19 mouse cellular contexts compared by ENCODE assay signal in the genomic region with DNA sequence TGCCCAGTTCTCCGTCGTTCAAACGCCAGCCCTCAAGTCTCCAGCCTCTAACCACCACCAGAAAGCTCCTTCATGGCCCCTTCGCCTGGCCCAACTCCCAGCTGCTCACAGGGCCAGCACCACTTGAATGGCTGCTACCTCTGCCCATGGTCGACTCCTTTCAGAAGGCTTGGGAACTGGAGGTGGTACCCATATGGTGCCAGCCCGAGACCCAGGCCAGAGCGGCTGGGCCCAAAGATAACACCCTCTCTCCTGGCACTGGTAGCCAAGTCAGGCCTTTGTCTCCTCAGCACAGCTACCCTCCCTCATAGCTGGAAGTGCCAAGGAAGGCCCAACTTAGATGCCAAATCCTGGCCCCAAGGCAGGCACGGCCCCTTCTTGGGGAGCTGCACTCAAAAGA.
DNase-seq lines count a peak whose midpoint lies in the region; ATAC-seq lines count a peak whose summit lies in the region.
"Had no signal": no experiment of that assay in that cellular context is flagged by ENCODE, and none has a peak within 500 bp of the region (broad histone marks: within the 10 kb centered on the region; RNA-seq: fewer than 3 reads in every experiment).

No protein-coding gene starts in this region.

- no peak overlapping the region for H3K27ac ChIP-seq in heart, embryonic 12.5 days (ENCODE audit: poor library complexity, severe bottlenecking)
- no peak overlapping the region for H3K27ac ChIP-seq in midbrain, embryonic 15.5 days
- no peak overlapping the region for H3K27ac ChIP-seq in midbrain, embryonic 11.5 days (ENCODE audit: low read depth, low read length)
- no peak overlapping the region for H3K27ac ChIP-seq in hindbrain, embryonic 16.5 days (ENCODE audit: low read depth, low read length)
- H3K27ac ChIP-seq: intestine, embryonic 15.5 days; limb, embryonic 15.5 days; liver, embryonic 15.5 days; macrophage; midbrain, embryonic 12.5 days had no signal

- no peak overlapping the region for H3K4me3 ChIP-seq in heart, embryonic 12.5 days
- no peak overlapping the region for H3K4me3 ChIP-seq in midbrain, embryonic 15.5 days
- H3K4me3 ChIP-seq in midbrain, embryonic 11.5 days (ENCODE audit: low read depth, low read length): no peak overlapping the region
- no peak overlapping the region for H3K4me3 ChIP-seq in hindbrain, embryonic 16.5 days (ENCODE audit: low read length)
- H3K4me3 ChIP-seq: intestine, embryonic 15.5 days; limb, embryonic 15.5 days; liver, embryonic 15.5 days; midbrain, embryonic 12.5 days had no signal

- DNase-seq in heart, adult 11 months: peak; percentile 81
- no peak for DNase-seq in midbrain, embryonic 11.5 days (ENCODE audit: low spot score, missing footprints)
- peak; percentile 42 for DNase-seq in brain, embryonic 18.5 days (ENCODE audit: low read depth, low spot score)
- DNase-seq in gastrocnemius, postnatal 10 days: no peak
- DNase-seq: adrenal gland, postnatal 25 days; cerebellum, adult 8-10 months; heart, adult 18-20 months; heart, postnatal 36 days; kidney, adult 9 months; kidney, postnatal 36 days; thymus, postnatal 36 days had no signal

- WGBS in heart, embryonic 12.5 days: 84% methylated on average over 8 of the region's 8 CpGs
- 84% methylated on average over 8 of the region's 8 CpGs for WGBS in midbrain, embryonic 15.5 days
- 91% methylated on average over 8 of the region's 8 CpGs for WGBS in midbrain, embryonic 11.5 days
- 71% methylated on average over 8 of the region's 8 CpGs for WGBS in hindbrain, embryonic 16.5 days

- no peaks in the 10 kb centered on the region for H3K36me3 ChIP-seq in heart, embryonic 12.5 days
- no peaks in the 10 kb centered on the region for H3K36me3 ChIP-seq in midbrain, embryonic 15.5 days (replicated peaks)
- no peaks in the 10 kb centered on the region for H3K36me3 ChIP-seq in midbrain, embryonic 11.5 days (ENCODE audit: control insufficient read depth, insufficient read depth, low read length)
- H3K36me3 ChIP-seq in hindbrain, embryonic 16.5 days (ENCODE audit: control insufficient read depth, insufficient read depth, low read length): no peaks in the 10 kb centered on the region
- H3K36me3 ChIP-seq: intestine, embryonic 15.5 days; limb, embryonic 15.5 days; liver, embryonic 15.5 days; midbrain, embryonic 12.5 days had no signal

- H3K9ac ChIP-seq in heart, embryonic 12.5 days: no peak overlapping the region
- no peak overlapping the region for H3K9ac ChIP-seq in midbrain, embryonic 15.5 days
- no peak overlapping the region for H3K9ac ChIP-seq in midbrain, embryonic 11.5 days (ENCODE audit: low read length)
- H3K9ac ChIP-seq in hindbrain, embryonic 16.5 days (ENCODE audit: low read depth, low read length): no peak overlapping the region
- H3K9ac ChIP-seq: intestine, embryonic 15.5 days; limb, embryonic 15.5 days; liver, embryonic 15.5 days; midbrain, embryonic 12.5 days had no signal

- ATAC-seq in heart, embryonic 12.5 days (ENCODE audit: insufficient number of reproducible peaks, low FRiP score): no peak
- ATAC-seq in midbrain, embryonic 15.5 days (replicated peaks): peak; percentile 69
- no peak for ATAC-seq in midbrain, embryonic 11.5 days (ENCODE audit: low FRiP score)
- peak; percentile 85 for ATAC-seq in hindbrain, embryonic 16.5 days
- ATAC-seq: intestine, embryonic 15.5 days had no signal

- no peak overlapping the region for H3K4me2 ChIP-seq in heart, embryonic 12.5 days
- no peak overlapping the region for H3K4me2 ChIP-seq in midbrain, embryonic 15.5 days
- H3K4me2 ChIP-seq in midbrain, embryonic 11.5 days: no peak overlapping the region
- H3K4me2 ChIP-seq in hindbrain, embryonic 16.5 days (ENCODE audit: low read length): no peak overlapping the region
- H3K4me2 ChIP-seq: intestine, embryonic 15.5 days; limb, embryonic 15.5 days; liver, embryonic 15.5 days; midbrain, embryonic 12.5 days had no signal

- 0 out of 2 replicates have a peak, but pooled peaks cover 3% of the 10 kb centered on the region for H3K9me3 ChIP-seq in heart, embryonic 12.5 days (replicated peaks)
- no peaks in the 10 kb centered on the region for H3K9me3 ChIP-seq in midbrain, embryonic 15.5 days
- H3K9me3 ChIP-seq in midbrain, embryonic 11.5 days (ENCODE audit: control insufficient read depth, low read length): no peaks in the 10 kb centered on the region
- H3K9me3 ChIP-seq in hindbrain, embryonic 16.5 days (ENCODE audit: control insufficient read depth, low read length): no peaks in the 10 kb centered on the region
- H3K9me3 ChIP-seq: intestine, embryonic 15.5 days; limb, embryonic 15.5 days; liver, embryonic 15.5 days had no signal

- peaks cover 15% of the 10 kb centered on the region; the same call in 1 of the 2 replicates for H3K27me3 ChIP-seq in heart, embryonic 12.5 days (replicated peaks)
- H3K27me3 ChIP-seq in midbrain, embryonic 15.5 days (replicated peaks): no peaks in the 10 kb centered on the region
- no peaks in the 10 kb centered on the region for H3K27me3 ChIP-seq in midbrain, embryonic 11.5 days (ENCODE audit: control insufficient read depth, insufficient read depth, low read length)
- H3K27me3 ChIP-seq in hindbrain, embryonic 16.5 days (replicated peaks; ENCODE audit: control insufficient read depth, insufficient read depth, low read length): no peaks in the 10 kb centered on the region
- H3K27me3 ChIP-seq: intestine, embryonic 15.5 days; limb, embryonic 15.5 days; liver, embryonic 15.5 days had no signal

- H3K4me1 ChIP-seq in heart, embryonic 12.5 days (replicated peaks): no peaks in the 10 kb centered on the region
- peaks cover 9% of the 10 kb centered on the region for H3K4me1 ChIP-seq in midbrain, embryonic 15.5 days
- peaks cover 3% of the 10 kb centered on the region; the same call in 1 of the 2 replicates for H3K4me1 ChIP-seq in midbrain, embryonic 11.5 days (ENCODE audit: control insufficient read depth, insufficient read depth, low read length)
- peaks cover 2% of the 10 kb centered on the region for H3K4me1 ChIP-seq in hindbrain, embryonic 16.5 days (ENCODE audit: control insufficient read depth, insufficient read depth, low read depth, low read length)
- H3K4me1 ChIP-seq: intestine, embryonic 15.5 days; liver, embryonic 15.5 days had no signal

Comparison
In these comparisons a context has a peak if more than half of its experiments do, and no peak if none do; other contexts are left out.
1. ATAC-seq: peak in midbrain, embryonic 15.5 days (single experiment) and hindbrain, embryonic 16.5 days (single experiment); none in heart, embryonic 12.5 days (single experiment) and midbrain, embryonic 11.5 days (single experiment).
2. DNase-seq: peak in heart, adult 11 months (single experiment) and brain, embryonic 18.5 days (single experiment); none in midbrain, embryonic 11.5 days (single experiment) and gastrocnemius, postnatal 10 days (single experiment).